In genomic region chr7:140717155-140718055, GRCm38 (mm10) we compare ENCODE assay signal across 20 mouse cellular contexts. TPM values are rescaled to one million over a fixed set of nuclear protein-coding genes. Genes with fewer than 3 reads are reported as not detected.
A peak's percentile ranks its signal among the peaks of the same experiment; 100 is the strongest.
DNase-seq lines count a peak whose midpoint lies in the region.
"Had no signal": no experiment of that assay in that cellular context is flagged by ENCODE, and none has a peak within 500 bp of the region (broad histone marks: within the 10 kb centered on the region; RNA-seq: fewer than 3 reads in every experiment).

No protein-coding gene starts in this region.

- intact Hi-C loops in left cerebral cortex, postnatal 10 days (cut with DNase I): no loop called here

- DNase-seq in adrenal gland, adult 8-10 months: peak; percentile 8
- DNase-seq in adrenal gland, adult 18-20 months (ENCODE audit: low spot score in 2 of 2): no peak
- peak; percentile 18 to 33 for DNase-seq in left cerebral cortex, adult 18-20 months (ENCODE audit: low spot score in 2 of 2)
- DNase-seq in left cerebral cortex, postnatal 10 days (ENCODE audit: extremely low spot score in 1 of 2, low spot score in 2 of 2): no peak
- DNase-seq in right cerebral cortex, postnatal 25 days: peak; percentile 8
- no peak for DNase-seq in right cerebral cortex, postnatal 14 days
- peak; percentile 62 for DNase-seq in fat pad, adult 2 months (ENCODE audit: extremely low read depth, low read depth, low spot score)
- DNase-seq in cerebellum, adult 11-12 months: no peak
- DNase-seq: cerebellum, adult 2 months; cerebellum, postnatal 25 days; gastrocnemius, postnatal 14 days; heart, adult 2 months; heart, postnatal 4 days; kidney, adult 18-20 months; kidney, postnatal 14 days; lung, embryonic 14.5 days; thymus, postnatal 4 days had no signal

RNA-seq across cellular contexts. Expression of gene Olfr541, which starts 20.3 kb away (rescaled TPM):
- not detected for total RNA-seq in adrenal gland, adult 8-10 months (2022)
- not detected for total RNA-seq in adrenal gland, adult 18-20 months (2021)
- total RNA-seq in left cerebral cortex, adult 18-20 months (2021): not detected
- total RNA-seq in left cerebral cortex, postnatal 10 days (2021): not detected
- total RNA-seq: gastrocnemius, postnatal 14 days; heart, adult 2 months; heart, postnatal 4 days; layer of hippocampus, adult 2 months; layer of hippocampus, postnatal 25 days; megakaryocyte, adult 5-6 weeks had no signal

RNA-seq across cellular contexts. Expression of gene Olfr45, which starts 35.7 kb away (rescaled TPM):
- not detected for total RNA-seq in adrenal gland, adult 8-10 months (2022)
- not detected for total RNA-seq in adrenal gland, adult 18-20 months (2021)
- not detected for total RNA-seq in left cerebral cortex, adult 18-20 months (2021)
- total RNA-seq in left cerebral cortex, postnatal 10 days (2021): under 1 TPM in 1 of 2 experiments, not detected in 1; 0.10 TPM
- total RNA-seq: gastrocnemius, postnatal 14 days; heart, adult 2 months; heart, postnatal 4 days; megakaryocyte, adult 5-6 weeks had no signal

RNA-seq across cellular contexts. Expression of gene Cyp2e1, which starts 46.1 kb away (rescaled TPM):
- total RNA-seq in adrenal gland, adult 8-10 months (2022): 100 to 1,000 TPM in 3 of 4 experiments, 10 to 100 TPM in 1; 87.7 to 302 (median 204) TPM
- total RNA-seq in adrenal gland, adult 18-20 months (2021): 100 to 1,000 TPM; 200 to 317 TPM
- under 1 TPM in 1 of 2 experiments, not detected in 1; 0.33 TPM for total RNA-seq in left cerebral cortex, adult 18-20 months (2021)
- not detected for total RNA-seq in left cerebral cortex, postnatal 10 days (2021)
- total RNA-seq: layer of hippocampus, adult 2 months; layer of hippocampus, postnatal 25 days; megakaryocyte, adult 5-6 weeks had no signal

RNA-seq across cellular contexts. Expression of gene Olfr539, which starts 57.7 kb away (rescaled TPM):
- under 1 TPM; 0.03 TPM for total RNA-seq in adrenal gland, adult 8-10 months (2022)
- total RNA-seq in adrenal gland, adult 18-20 months (2021): under 1 TPM in 1 of 2 experiments, not detected in 1; 0.03 TPM
- total RNA-seq in left cerebral cortex, adult 18-20 months (2021): under 1 TPM; 0.05 to 0.07 TPM
- total RNA-seq in left cerebral cortex, postnatal 10 days (2021): under 1 TPM; 0.04 to 0.06 TPM
- total RNA-seq: gastrocnemius, postnatal 14 days; heart, adult 2 months; heart, postnatal 4 days; megakaryocyte, adult 5-6 weeks had no signal

Comparison
In these comparisons a context has a peak if more than half of its experiments do, and no peak if none do; other contexts are left out.
1. DNase-seq: peak in adrenal gland, adult 8-10 months (single experiment), left cerebral cortex, adult 18-20 months (2 of 2), right cerebral cortex, postnatal 25 days (single experiment) and fat pad, adult 2 months (single experiment); none in adrenal gland, adult 18-20 months (0 of 2), left cerebral cortex, postnatal 10 days (0 of 2), right cerebral cortex, postnatal 14 days (single experiment) and cerebellum, adult 11-12 months (single experiment).
2. RNA of gene Cyp2e1, which starts 46.1 kb away (total RNA-seq): 200 to 317 TPM in adrenal gland, adult 18-20 months and 87.7 to 302 TPM in adrenal gland, adult 8-10 months; 0.33 TPM in left cerebral cortex, adult 18-20 months and not detected in left cerebral cortex, postnatal 10 days; every median in the first group is over 10 times any median in the second.